Mouse (Mus musculus) inflammation-experienced regulatory T-cells, adult 16 weeks (primary cell): ENCODE results near the gene Polr3f. TPM values are rescaled to one million over a fixed set of nuclear protein-coding genes. Genes with fewer than 3 reads are reported as not detected.

Experiments used
- polyA plus RNA-seq: library from polyadenylated mRNA; unstranded; fragments of 100-300 nt; shearing (Covaris generic); gene quantifications from one replicate; pipeline ENCODE4 v1.2.1, GENCODE M21; 2017

The Polr3f gene
- 42.2 TPM for polyA plus RNA-seq

DNA sequence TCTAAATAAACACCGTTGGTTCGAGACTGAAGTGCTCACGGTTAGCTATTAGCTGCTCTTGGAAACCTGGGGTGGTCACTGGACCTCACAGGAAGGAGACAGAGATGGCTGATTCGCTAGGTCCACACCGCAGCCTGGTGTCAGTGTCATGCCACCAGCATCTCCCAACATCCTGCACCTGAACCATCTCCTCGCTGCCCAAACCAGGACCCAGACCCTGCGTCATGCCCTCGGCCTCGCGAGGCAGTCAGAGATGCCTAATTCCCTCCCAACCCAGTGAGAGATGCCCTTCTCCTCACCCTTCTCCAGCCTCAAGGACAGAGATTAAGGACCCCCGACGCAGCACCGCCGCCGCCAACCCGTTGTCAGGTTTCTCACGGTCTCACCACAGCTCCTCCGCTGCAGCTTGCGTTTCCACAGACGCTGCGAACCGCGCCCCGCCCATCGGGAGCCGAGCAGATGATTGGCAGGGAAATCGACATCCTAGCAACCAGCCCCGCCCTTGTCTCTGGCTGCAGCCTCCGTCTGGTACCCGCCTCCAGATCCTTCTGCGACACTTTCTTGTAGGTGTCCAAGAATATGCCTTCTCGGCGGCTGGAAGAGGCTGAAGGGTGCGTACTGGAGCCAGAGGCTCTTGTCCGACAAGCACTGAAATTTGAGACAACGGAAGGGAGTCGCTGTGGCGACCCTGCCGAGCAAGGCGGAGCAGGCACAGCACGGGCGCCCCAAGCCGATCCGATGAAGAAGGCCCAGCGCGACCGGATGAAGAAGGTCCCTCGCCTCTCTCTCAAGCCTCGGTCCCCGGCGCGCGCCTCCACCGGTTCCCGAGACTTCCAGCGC is at the start of gene Polr3f, which contains the start of gene Dzank1:
Polr3f (plus strand) TSS at position 738 of the 840 bp plus-strand sequence.
Dzank1 (minus strand) TSS at position 434 of the 840 bp plus-strand sequence.

DNA sequence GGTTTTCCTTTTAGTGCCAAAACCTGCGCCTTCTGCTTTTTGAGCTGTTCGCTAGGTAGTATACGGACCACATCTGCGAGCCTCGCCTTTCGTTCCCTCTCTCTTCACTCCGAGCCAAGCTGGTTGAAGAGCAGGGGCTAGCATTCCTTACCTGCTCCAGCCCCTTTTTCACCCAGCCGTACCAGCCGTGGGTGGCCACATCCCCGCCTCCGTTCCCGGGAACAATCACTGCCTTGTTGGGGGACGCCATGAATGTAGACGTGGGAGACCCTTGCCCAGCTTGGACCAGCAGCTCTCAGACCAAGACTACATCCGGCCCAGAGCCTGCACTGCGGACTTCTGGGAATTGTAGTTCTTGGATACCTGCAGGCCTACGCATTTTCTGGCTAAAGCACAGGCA is 23.0 kb downstream of the Polr3f start, which contains the start of gene Rbbp9:
Rbbp9 (minus strand) TSS at position 341 of the 400 bp plus-strand sequence.

GRCm38 (mm10) chr2:144555820-144556552 is 28.5 kb downstream of the Polr3f start, which contains the start of gene Sec23b:
Gene Sec23b (plus strand): TSS chr2:144556229.

Other genes with a start within 250 kb of the Polr3f start
- gene Ovol2, start 195.6 kb upstream of the Polr3f start, polyA plus RNA-seq: not detected
- 19.6 TPM for gene Kat14, start 158.7 kb upstream of the Polr3f start, polyA plus RNA-seq
- 4.1 TPM for gene Pet117, start 158.7 kb upstream of the Polr3f start, polyA plus RNA-seq
- gene Dzank1, start 304 bp upstream of the Polr3f start, polyA plus RNA-seq: 0.49 TPM
- gene Rbbp9, start 23.2 kb downstream of the Polr3f start, polyA plus RNA-seq: 14.5 TPM
- 114 TPM for gene Sec23b, start 28.5 kb downstream of the Polr3f start, polyA plus RNA-seq
- 26.8 TPM for gene Smim26, start 66.3 kb downstream of the Polr3f start, polyA plus RNA-seq
- 78.5 TPM for gene Dtd1, start 72.2 kb downstream of the Polr3f start, polyA plus RNA-seq